Mouse (Mus musculus) G1E (cell line): ENCODE measurements around the gene Iqck. TPM values are rescaled to one million over a fixed set of nuclear protein-coding genes. Genes with fewer than 3 reads are reported as not detected.

Experiments
- ATAC-seq: 2 replicates; pipeline ENCODE4 v1.8.0; 2016; ENCODE audit warnings: mild to moderate bottlenecking; ENCODE audit not compliant: insufficient number of reproducible peaks, poor library complexity, low FRiP score, severe bottlenecking; ENCODE audit errors: extremely low read depth
- DNase-seq: peaks from one replicate; pipeline ENCODE4 v3.0.0; 2012; ENCODE audit warnings: low spot score
- H3K27me3 ChIP-seq: 2 replicates; pipeline ENCODE4 v1.6.1; 2012; ENCODE audit warnings: mild to moderate bottlenecking, low read length, inconsistent platforms; ENCODE audit not compliant: insufficient read depth
- H3K36me3 ChIP-seq: replicated peaks from 2 replicates; pipeline ENCODE3; 2012; ENCODE audit warnings: mild to moderate bottlenecking, inconsistent platforms
- H3K4me1 ChIP-seq: 2 replicates; pipeline ENCODE4 v1.6.1; 2012; ENCODE audit warnings: low read depth, low read length, inconsistent platforms, mixed read lengths; ENCODE audit not compliant: insufficient read depth
- H3K4me3 ChIP-seq: 2 replicates; pipeline ENCODE4 v1.5.1; 2012; ENCODE audit warnings: low read depth, mild to moderate bottlenecking, inconsistent platforms, low read length, moderate library complexity, mixed read lengths
- H3K9me3 ChIP-seq: replicated peaks from 2 replicates; pipeline ENCODE4 v1.6.1; 2012; ENCODE audit warnings: inconsistent platforms
- CTCF ChIP-seq: IDR thresholded peaks from 2 replicates; pipeline ENCODE4 v1.5.1; 2012; ENCODE audit warnings: low read depth, low read length, inconsistent platforms, mixed read lengths
- GATA1 ChIP-seq: IDR thresholded peaks from 2 replicates; pipeline ENCODE4 v1.6.1; 2012; ENCODE audit warnings: borderline replicate concordance, low read length, inconsistent platforms, mixed read lengths
- GATA2 ChIP-seq: IDR thresholded peaks from 2 replicates; pipeline ENCODE4 v1.6.1; 2012; ENCODE audit warnings: low read depth, low read length, inconsistent platforms, borderline replicate concordance
- POLR2AphosphoS5 ChIP-seq: IDR thresholded peaks from 2 replicates; pipeline ENCODE4 v1.6.1; 2012; ENCODE audit warnings: low read depth, low read length, inconsistent platforms; ENCODE audit not compliant: insufficient replicate concordance
- TAL1 ChIP-seq: conservative IDR thresholded peaks from 2 replicates; pipeline ENCODE4 v1.6.1; 2012; ENCODE audit warnings: low read depth, low read length, inconsistent platforms, mixed read lengths
- polyA plus RNA-seq: library from polyadenylated mRNA; stranded (reverse); fragments of >175 nt; gene quantifications from 2 replicates; pipeline ENCODE4 v1.2.3, GENCODE M21; 2012
- total RNA-seq, 2 experiments: library from RNA; stranded (forward) in 1 of 2; stranded (reverse) in 1 of 2; fragments of 200-1000 nt in 1 of 2; fragments of >200 nt in 1 of 2; fragmentation: Nextera tagmentation in 1 of 2; gene quantifications; 2 replicates each; pipeline ENCODE4 v1.2.3; 2014 to 2017

Iqck gene
- total RNA-seq (2014; fragmentation: Nextera tagmentation) (1.7 TPM in 1 of 2 replicates, not detected in the other), total RNA-seq (2017) (0.93 and 1.3 TPM in 2 replicates), polyA plus RNA-seq (0.16 and 0.26 TPM in 2 replicates)

DNA sequence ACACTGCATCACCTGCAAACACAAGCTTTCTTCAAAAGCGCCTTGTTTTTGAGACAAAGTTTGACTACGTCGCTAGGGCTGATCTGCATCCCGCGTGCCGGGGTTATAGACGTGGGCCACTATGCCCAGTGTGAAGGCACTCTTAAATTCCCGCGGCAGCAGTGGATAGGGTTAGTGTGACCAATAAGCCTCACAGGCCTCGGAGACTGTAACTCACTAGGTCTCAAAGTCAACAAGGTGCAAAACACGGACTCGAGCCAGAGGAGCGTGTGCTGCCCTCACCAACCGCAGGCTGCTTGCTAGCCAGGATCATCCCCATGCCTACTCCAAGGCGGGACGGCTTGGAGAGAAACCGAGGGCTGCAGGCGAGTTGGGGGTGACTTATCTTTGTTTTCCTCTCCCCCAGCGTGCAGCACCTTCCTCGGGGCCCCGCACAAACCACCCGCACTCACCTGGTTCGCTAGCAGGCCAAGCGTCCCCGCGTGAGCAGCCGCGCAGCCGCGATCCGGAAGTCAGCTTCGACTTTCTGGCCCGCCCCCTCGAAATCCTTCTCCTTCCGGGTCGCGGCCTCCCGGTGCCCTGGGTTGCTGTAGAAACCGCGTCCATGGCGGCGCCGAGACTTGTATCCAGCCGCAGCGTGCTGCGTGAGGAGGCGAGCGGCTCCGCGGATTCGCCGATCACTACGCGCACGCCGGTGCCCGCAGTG is at the start of gene Iqck:
Iqck (plus strand) TSS at position 582 of the 706 bp plus-strand sequence.
- TF ChIP-seq TAL1 (no peak), POLR2AphosphoS5 (no peak)

DNA sequence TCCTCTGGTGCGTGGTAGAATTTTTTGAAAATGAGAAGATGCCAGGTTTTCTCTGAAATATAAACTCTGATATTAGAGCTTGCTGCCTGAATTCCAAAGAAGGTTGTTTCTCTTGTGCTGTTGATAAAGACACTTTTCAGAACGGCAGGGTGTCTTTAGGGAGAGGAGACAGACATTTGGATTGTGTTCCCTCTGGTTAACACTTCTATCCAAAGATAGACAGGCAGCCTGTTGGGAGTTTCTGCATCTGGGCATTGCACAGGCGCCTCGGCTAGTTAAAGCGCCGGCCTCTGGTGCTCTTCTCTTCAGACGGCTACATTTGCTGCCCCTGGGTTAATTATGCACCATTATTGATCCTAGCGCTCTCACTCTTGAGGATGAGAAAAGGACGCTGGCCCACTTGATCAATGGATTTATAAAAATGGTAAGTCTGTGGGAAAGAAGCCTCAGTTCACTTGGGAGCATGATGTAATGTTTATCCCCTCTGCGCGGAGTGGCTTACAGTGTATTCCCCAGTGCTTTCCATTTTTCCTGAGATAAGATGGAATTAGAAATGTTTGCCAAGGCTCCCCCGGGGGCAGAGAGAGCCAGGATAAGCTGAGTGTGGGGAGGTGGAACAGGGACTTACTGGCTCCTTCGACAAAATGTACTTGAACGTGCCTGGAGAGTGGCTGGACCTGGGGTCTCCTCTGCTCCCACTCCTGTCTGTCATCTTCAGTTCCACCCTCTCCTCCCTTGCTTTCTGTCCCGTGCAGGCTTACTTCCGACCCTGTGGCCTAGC is 48.7 kb upstream of the Iqck start:
- Histone ChIP-seq H3K9me3 (no peaks in the 10 kb centered on the region), H3K4me3 (no peak overlapping the region), H3K36me3 (peaks cover 72% of the 10 kb centered on the region), H3K27me3 (no peaks in the 10 kb centered on the region), H3K4me1 (peaks cover 16% of the 10 kb centered on the region)
- no peak for DNase-seq
- no peak for ATAC-seq
- TF ChIP-seq POLR2AphosphoS5: no peak
- TF ChIP-seq GATA2: no peak
- no peak for TF ChIP-seq GATA1
- TF ChIP-seq CTCF: no peak
- no peak for TF ChIP-seq TAL1

More for the DNA sequence above, at the start of gene Iqck:
- peak within 1 kb of the TSS; percentile 89 for H3K4me3 ChIP-seq
- no peaks in the 10 kb centered on the region for H3K9me3 ChIP-seq
- peaks cover 55% of the 10 kb centered on the region for H3K36me3 ChIP-seq
- no peaks in the 10 kb centered on the region for H3K27me3 ChIP-seq
- ATAC-seq (peak; percentile 84), DNase-seq (peak; percentile 89)
- peaks cover 59% of the 10 kb centered on the region for H3K4me1 ChIP-seq

DNA sequence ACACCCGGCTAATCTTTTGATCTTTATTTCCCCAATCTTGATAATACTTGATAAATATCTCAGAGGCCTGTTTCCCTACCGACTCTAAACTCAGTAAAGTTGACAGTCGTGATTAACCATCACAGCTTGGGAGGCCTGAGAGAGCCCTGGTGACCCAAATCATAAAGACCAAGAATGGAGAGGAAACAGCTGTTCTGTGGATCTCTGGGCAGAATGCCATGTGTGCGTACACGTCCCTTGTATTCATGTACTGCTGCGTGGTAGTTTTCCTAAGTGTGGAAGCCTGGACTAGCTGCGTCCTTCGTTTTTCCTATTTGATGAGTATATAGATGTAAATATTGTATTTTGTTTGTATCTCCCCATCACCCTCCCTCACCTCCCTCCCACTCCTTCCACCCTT is 47.7 kb upstream of the Iqck start:
- DNase-seq: no peak
- H3K27me3 ChIP-seq: no peaks in the 10 kb centered on the region
- H3K4me1 ChIP-seq: peaks cover 21% of the 10 kb centered on the region
- ATAC-seq: no peak
- TF ChIP-seq GATA1 (no peak), TAL1 (no peak), GATA2 (no peak), CTCF (no peak), POLR2AphosphoS5 (no peak)
- H3K9me3 ChIP-seq: no peaks in the 10 kb centered on the region
- peaks cover 67% of the 10 kb centered on the region for H3K36me3 ChIP-seq
- no peak overlapping the region for H3K4me3 ChIP-seq

DNA sequence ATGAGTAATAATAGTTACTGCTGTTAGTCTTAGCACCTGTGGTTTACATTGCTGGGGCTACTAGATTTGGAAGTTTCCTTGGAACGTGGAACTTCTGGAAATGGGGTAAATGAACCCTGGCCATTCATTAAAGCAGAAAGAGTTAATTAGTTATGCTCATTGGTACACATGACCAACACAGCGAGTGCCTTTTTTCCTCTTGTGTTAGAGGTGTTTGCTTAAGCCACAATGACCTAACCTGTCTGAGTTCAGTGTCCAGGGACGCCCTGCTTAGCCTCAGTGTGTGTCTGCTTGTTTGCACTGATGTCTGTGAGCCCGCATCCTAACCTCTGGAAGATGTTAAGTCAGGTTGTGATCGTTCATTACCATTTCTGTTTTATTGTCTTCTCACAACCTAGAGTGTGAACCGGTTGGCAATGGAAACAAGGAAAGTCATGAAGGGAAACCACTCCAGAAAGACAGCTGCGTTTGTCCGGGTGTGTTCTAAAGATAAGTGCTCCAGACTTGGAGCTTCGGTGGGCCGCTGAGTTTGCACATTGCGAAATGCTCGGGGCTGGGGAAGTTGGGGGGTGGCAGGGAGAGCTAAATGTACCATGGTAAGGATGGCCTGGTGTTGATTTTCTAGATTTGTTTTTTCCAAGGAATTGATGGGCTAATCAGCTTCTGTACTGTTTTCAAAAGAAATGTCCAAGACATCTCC is 44.0 kb upstream of the Iqck start:
- Histone ChIP-seq H3K27me3 (no peaks in the 10 kb centered on the region), H3K4me1 (peaks cover 21% of the 10 kb centered on the region), H3K4me3 (no peak overlapping the region), H3K36me3 (peaks cover 77% of the 10 kb centered on the region), H3K9me3 (no peaks in the 10 kb centered on the region)
- DNase-seq (peak; percentile 19), ATAC-seq (peak; percentile 64)
- 0 out of 2 replicates have a peak, but pooled peaks have one; percentile 19 for TF ChIP-seq TAL1
- no peak for TF ChIP-seq POLR2AphosphoS5

DNA sequence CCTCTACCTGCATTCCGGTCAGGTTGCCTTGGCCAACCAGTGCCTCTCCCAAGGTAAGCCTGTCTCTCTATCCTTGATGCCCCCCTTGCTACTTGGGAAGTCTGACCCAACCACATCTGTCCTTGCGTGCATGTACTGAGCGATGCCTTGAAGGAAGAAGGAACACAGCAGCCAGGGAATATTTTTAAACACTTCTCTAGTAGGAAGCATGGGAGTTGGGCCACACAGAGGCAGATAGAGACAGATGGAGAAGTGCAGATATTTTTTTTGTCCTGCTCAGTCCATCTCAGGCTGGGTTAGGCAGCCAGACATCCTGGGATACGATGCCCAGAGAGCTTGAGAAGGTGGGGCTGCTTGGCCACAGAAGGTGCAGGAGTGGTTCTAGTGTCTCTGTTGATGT is 42.0 kb upstream of the Iqck start:
- ATAC-seq (no peak), DNase-seq (no peak)
- Histone ChIP-seq H3K4me1 (peaks cover 21% of the 10 kb centered on the region), H3K4me3 (no peak overlapping the region), H3K36me3 (peaks cover 81% of the 10 kb centered on the region), H3K27me3 (no peaks in the 10 kb centered on the region), H3K9me3 (no peaks in the 10 kb centered on the region)
- TF ChIP-seq CTCF: no peak
- TF ChIP-seq GATA1: no peak
- no peak for TF ChIP-seq TAL1
- no peak for TF ChIP-seq GATA2
- TF ChIP-seq POLR2AphosphoS5: no peak

DNA sequence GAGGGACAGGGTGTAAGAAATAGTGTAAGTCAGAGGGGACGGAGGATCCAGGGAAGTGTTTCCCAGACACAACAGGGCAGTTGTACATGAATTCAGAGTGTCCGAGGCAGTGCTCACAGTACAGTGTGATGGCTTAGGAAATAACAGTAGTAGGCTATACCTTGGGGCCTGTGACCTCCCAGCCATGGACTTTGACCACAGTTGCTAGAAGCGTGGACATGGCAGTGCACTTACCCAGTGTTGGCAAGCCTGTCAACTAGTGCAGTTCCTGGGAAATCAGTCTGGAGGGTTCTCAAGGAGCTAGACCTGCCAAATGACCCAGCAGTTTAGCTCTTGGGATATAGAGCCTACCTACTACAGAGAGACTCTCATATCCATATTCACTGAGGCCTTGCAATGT is 39.3 kb upstream of the Iqck start:
- no peak for TF ChIP-seq GATA2
- no peak for TF ChIP-seq TAL1
- no peak for TF ChIP-seq POLR2AphosphoS5
- TF ChIP-seq GATA1: no peak
- TF ChIP-seq CTCF: no peak
- Histone ChIP-seq H3K36me3 (peaks cover 75% of the 10 kb centered on the region), H3K9me3 (no peaks in the 10 kb centered on the region), H3K27me3 (no peaks in the 10 kb centered on the region), H3K4me3 (no peak overlapping the region), H3K4me1 (peaks cover 11% of the 10 kb centered on the region)
- ATAC-seq (no peak), DNase-seq (no peak)
